Mouse (Mus musculus) C2C12 (cell line): ENCODE data around the gene Rabgap1l. TPM values are rescaled to one million over a fixed set of nuclear protein-coding genes. Genes with fewer than 3 reads are reported as not detected.

Experiments used
- H3K27me3 ChIP-seq: one replicate; pipeline ENCODE4 v1.6.1; 2011; ENCODE audit not compliant: control insufficient read depth, insufficient read depth, insufficient read length
- H3K36me3 ChIP-seq: one replicate; pipeline ENCODE4 v1.6.1; 2011; ENCODE audit not compliant: control insufficient read depth, insufficient read depth
- H3K4me3 ChIP-seq: one replicate; pipeline ENCODE4 v1.5.1; 2011; ENCODE audit warnings: mild to moderate bottlenecking, control low read depth; ENCODE audit not compliant: poor library complexity, insufficient read depth, severe bottlenecking
- H3K79me2 ChIP-seq: one replicate; pipeline ENCODE4 v1.6.1; 2011; ENCODE audit not compliant: control insufficient read depth, insufficient read depth
- H3K79me3 ChIP-seq: one replicate; pipeline ENCODE4 v1.6.1; 2011; ENCODE audit warnings: low read depth, control low read depth
- H3ac ChIP-seq: one replicate; pipeline ENCODE3; 2011; ENCODE audit warnings: low read depth; ENCODE audit not compliant: control insufficient read depth, insufficient read length
- CEBPB ChIP-seq: IDR thresholded peaks from one replicate; pipeline ENCODE4 v1.6.1; 2011; ENCODE audit warnings: low read depth, mild to moderate bottlenecking, control low read depth, moderate library complexity
- CTCF ChIP-seq: IDR thresholded peaks from one replicate; pipeline ENCODE4 v1.5.1; 2011; ENCODE audit not compliant: control insufficient read depth, insufficient read depth, insufficient read length
- FOSL1 ChIP-seq: IDR thresholded peaks from one replicate; pipeline ENCODE4 v1.8.0; 2011; ENCODE audit warnings: mild to moderate bottlenecking, low read length; ENCODE audit not compliant: poor library complexity, insufficient read depth, severe bottlenecking
- MAX ChIP-seq: IDR thresholded peaks from one replicate; pipeline ENCODE4 v1.6.1; 2011; ENCODE audit warnings: mild to moderate bottlenecking, control low read depth
- MYOD1 ChIP-seq: IDR thresholded peaks from one replicate; pipeline ENCODE4 v1.6.1; 2011; ENCODE audit warnings: low read depth; ENCODE audit not compliant: control insufficient read depth, insufficient read length
- MYOG ChIP-seq: IDR thresholded peaks from one replicate; pipeline ENCODE4 v1.6.1; 2011; ENCODE audit not compliant: control insufficient read depth, insufficient read length; ENCODE audit errors: extremely low read depth
- USF1 ChIP-seq: IDR thresholded peaks from one replicate; pipeline ENCODE4 v1.6.1; 2011; ENCODE audit warnings: low read depth, mild to moderate bottlenecking, control low read depth, moderate library complexity
- polyA plus RNA-seq: library from polyadenylated mRNA; unstranded; fragments of >200 nt; fragmentation: generic; extraction: Trizol; gene quantifications from one replicate; pipeline ENCODE4 v1.2.1, GENCODE M21; 2012; ENCODE audit warnings: missing spikeins

The Rabgap1l gene
- polyA plus RNA-seq, 1 experiment = 3.2 TPM

- Histone ChIP-seq H3K27me3 (no peaks in the 10 kb centered on the region), H3K79me2 (no peaks in the 10 kb centered on the region), H3K79me3 (no peaks in the 10 kb centered on the region), H3K36me3 (no peaks in the 10 kb centered on the region), H3K4me3 (no peak overlapping the region), H3ac (no peak overlapping the region)
- no peak for TF ChIP-seq CEBPB
- TF ChIP-seq MYOG = no peak
- no peak for TF ChIP-seq MYOD1
- TF ChIP-seq FOSL1 = no peak
- TF ChIP-seq MAX = no peak
- TF ChIP-seq CTCF = no peak
- no peak for TF ChIP-seq USF1
These were observed 543.2 kb downstream of the Rabgap1l start for GRCm38 (mm10) chr1:160249786-160250185.

GRCm38 (mm10) chr1:160247473-160247872 lies 545.5 kb downstream of the Rabgap1l start:
- Histone ChIP-seq H3K36me3 (no peaks in the 10 kb centered on the region), H3K79me3 (no peaks in the 10 kb centered on the region), H3ac (no peak overlapping the region), H3K79me2 (no peaks in the 10 kb centered on the region), H3K27me3 (no peaks in the 10 kb centered on the region), H3K4me3 (no peak overlapping the region)
- no peak for TF ChIP-seq MYOG
- TF ChIP-seq USF1 = no peak
- no peak for TF ChIP-seq MYOD1
- no peak for TF ChIP-seq CTCF
- TF ChIP-seq CEBPB = no peak
- TF ChIP-seq MAX = no peak
- TF ChIP-seq FOSL1 = no peak

DNA sequence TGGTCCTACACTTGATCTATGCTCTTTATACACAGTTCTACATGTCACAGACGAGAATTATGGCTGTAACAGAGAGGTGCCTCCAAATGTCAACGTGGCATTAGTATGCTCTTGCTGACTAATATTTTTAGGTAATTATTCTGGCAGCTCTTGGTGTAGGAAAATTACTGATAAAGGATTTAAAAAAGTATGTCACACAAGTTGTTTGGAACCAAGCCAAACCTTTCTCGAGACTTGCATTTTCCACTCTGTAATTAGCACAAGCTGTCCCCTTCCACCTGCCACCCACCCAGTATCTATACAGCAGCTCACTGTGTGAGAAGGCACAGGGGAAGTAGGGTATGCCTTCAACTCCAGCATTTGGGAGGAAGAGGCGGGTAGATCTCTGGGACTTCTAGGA lies 546.2 kb downstream of the Rabgap1l start:
- H3K79me2 ChIP-seq = no peaks in the 10 kb centered on the region
- H3ac ChIP-seq = no peak overlapping the region
- H3K4me3 ChIP-seq = no peak overlapping the region
- H3K79me3 ChIP-seq = no peaks in the 10 kb centered on the region
- no peaks in the 10 kb centered on the region for H3K27me3 ChIP-seq
- no peaks in the 10 kb centered on the region for H3K36me3 ChIP-seq
- no peak for TF ChIP-seq CTCF
- no peak for TF ChIP-seq MYOD1
- TF ChIP-seq MAX = no peak
- TF ChIP-seq CEBPB = no peak
- no peak for TF ChIP-seq FOSL1
- TF ChIP-seq USF1 = no peak
- no peak for TF ChIP-seq MYOG

GRCm38 (mm10) chr1:160245954-160246353 lies 547.1 kb downstream of the Rabgap1l start:
- H3K36me3 ChIP-seq = no peaks in the 10 kb centered on the region
- H3K79me2 ChIP-seq = no peaks in the 10 kb centered on the region
- H3ac ChIP-seq = no peak overlapping the region
- no peak overlapping the region for H3K4me3 ChIP-seq
- no peaks in the 10 kb centered on the region for H3K79me3 ChIP-seq
- no peaks in the 10 kb centered on the region for H3K27me3 ChIP-seq
- TF ChIP-seq CEBPB (no peak), USF1 (no peak), MAX (no peak), CTCF (no peak)

- H3K36me3 ChIP-seq = no peaks in the 10 kb centered on the region
- H3K4me3 ChIP-seq = no peak overlapping the region
- no peaks in the 10 kb centered on the region for H3K27me3 ChIP-seq
- H3K79me3 ChIP-seq = no peaks in the 10 kb centered on the region
- no peak for TF ChIP-seq MYOD1
- TF ChIP-seq CTCF = no peak
- no peak for TF ChIP-seq CEBPB
- no peak for TF ChIP-seq MAX
- TF ChIP-seq FOSL1 = no peak
- no peak for TF ChIP-seq MYOG
- TF ChIP-seq USF1 = no peak
- H3ac ChIP-seq = no peak overlapping the region
- H3K79me2 ChIP-seq = no peaks in the 10 kb centered on the region
These were observed 548.3 kb downstream of the Rabgap1l start for GRCm38 (mm10) chr1:160244689-160245088.

- Histone ChIP-seq H3K79me3 (no peaks in the 10 kb centered on the region), H3K4me3 (no peak overlapping the region), H3K36me3 (no peaks in the 10 kb centered on the region), H3K27me3 (no peaks in the 10 kb centered on the region), H3K79me2 (no peaks in the 10 kb centered on the region), H3ac (no peak overlapping the region)
- no peak for TF ChIP-seq MYOG
These were observed 552.9 kb downstream of the Rabgap1l start for GRCm38 (mm10) chr1:160240091-160240490.
